Mouse (Mus musculus) gastrocnemius, adult 18-20 months (tissue): ENCODE results near the gene Atp6v1f. TPM values are rescaled to one million over a fixed set of nuclear protein-coding genes. Genes with fewer than 3 reads are reported as not detected.

Source experiments
- DNase-seq: peaks from one replicate; pipeline ENCODE4 v3.0.0; 2021; ENCODE audit warnings: low spot score
- long read RNA-seq, 2 experiments: library from polyadenylated mRNA; stranded (forward); transcript quantifications; one replicate each; pipeline ENCODE4 v2.0.0; 2021
- total RNA-seq, 2 experiments: library from RNA; stranded (reverse); gene quantifications; 2 replicates each; pipeline ENCODE4 v1.2.3; 2021

Atp6v1f gene
- total RNA-seq: 100 to 1,000 TPM; 118 to 125 TPM
- long read RNA-seq, experiment 1, transcript Atp6v1f-201 (2 exons, 703 nt): major isoform, 106 of 106 reads
- long read RNA-seq, experiment 1, partial matches to known transcripts: 0 of 106 reads
- long read RNA-seq, experiment 1, other reads (novel, unspliced or antisense): 0 of 106 reads
- long read RNA-seq, experiment 2, transcript Atp6v1f-201 (2 exons, 703 nt): major isoform, 110 of 112 reads
- long read RNA-seq, experiment 2, partial matches to known transcripts: 2 of 112 reads
- long read RNA-seq, experiment 2, other reads (novel, unspliced or antisense): 0 of 112 reads

- DNase-seq: peak; percentile 91
These were observed at the start of gene Atp6v1f for GRCm38 (mm10) chr6:29467583-29468354. TSS of gene Atp6v1f (plus strand) at chr6:29467718.

- DNase-seq: no peak
These were observed 46.9 kb upstream of the Atp6v1f start for GRCm38 (mm10) chr6:29420596-29420995.

- DNase-seq: no peak
These were observed 42.4 kb upstream of the Atp6v1f start for GRCm38 (mm10) chr6:29425118-29425517.

GRCm38 (mm10) chr6:29426331-29426730 lies 41.2 kb upstream of the Atp6v1f start:
- no peak for DNase-seq

- no peak for DNase-seq
These were observed 39.3 kb upstream of the Atp6v1f start for GRCm38 (mm10) chr6:29428171-29428570.

GRCm38 (mm10) chr6:29430681-29431420 lies 36.7 kb upstream of the Atp6v1f start:
- DNase-seq: peak; percentile 87

- DNase-seq: peak; percentile 72
These were observed 36.0 kb upstream of the Atp6v1f start for GRCm38 (mm10) chr6:29431473-29431872.

- peak; percentile 51 for DNase-seq
These were observed 35.4 kb upstream of the Atp6v1f start for GRCm38 (mm10) chr6:29432156-29432555.

GRCm38 (mm10) chr6:29432676-29433037 lies 34.9 kb upstream of the Atp6v1f start:
- no peak for DNase-seq

GRCm38 (mm10) chr6:29433038-29433803 lies 34.3 kb upstream of the Atp6v1f start, which contains the start of gene Flnc:
TSS of gene Flnc (plus strand) at chr6:29433256.
- DNase-seq: peak; percentile 63

GRCm38 (mm10) chr6:29433804-29434795 lies 33.4 kb upstream of the Atp6v1f start:
- DNase-seq: peak; percentile 81

GRCm38 (mm10) chr6:29434911-29435691 lies 32.4 kb upstream of the Atp6v1f start:
- DNase-seq: peak; percentile 56

- DNase-seq: peak; percentile 59
These were observed 31.5 kb upstream of the Atp6v1f start for GRCm38 (mm10) chr6:29435940-29436451.

- peak; percentile 64 for DNase-seq
These were observed 31.0 kb upstream of the Atp6v1f start for GRCm38 (mm10) chr6:29436461-29436934.

GRCm38 (mm10) chr6:29439251-29439650 lies 28.3 kb upstream of the Atp6v1f start:
- DNase-seq: peak; percentile 79

GRCm38 (mm10) chr6:29439789-29440188 lies 27.7 kb upstream of the Atp6v1f start:
- DNase-seq: no peak

- no peak for DNase-seq
These were observed 22.7 kb upstream of the Atp6v1f start for GRCm38 (mm10) chr6:29444773-29445172.

GRCm38 (mm10) chr6:29445354-29445753 lies 22.2 kb upstream of the Atp6v1f start:
- DNase-seq: no peak

GRCm38 (mm10) chr6:29449858-29450257 lies 17.7 kb upstream of the Atp6v1f start:
- DNase-seq: no peak
